Mouse (Mus musculus): ENCODE measurements at regions not wholly inside any gene's neighbourhood (a gene's known extent, or its start where the extent isn't known, plus 50 kb on each side); places are given as distances from the start of the nearest gene placed in this dataset.

DNA sequence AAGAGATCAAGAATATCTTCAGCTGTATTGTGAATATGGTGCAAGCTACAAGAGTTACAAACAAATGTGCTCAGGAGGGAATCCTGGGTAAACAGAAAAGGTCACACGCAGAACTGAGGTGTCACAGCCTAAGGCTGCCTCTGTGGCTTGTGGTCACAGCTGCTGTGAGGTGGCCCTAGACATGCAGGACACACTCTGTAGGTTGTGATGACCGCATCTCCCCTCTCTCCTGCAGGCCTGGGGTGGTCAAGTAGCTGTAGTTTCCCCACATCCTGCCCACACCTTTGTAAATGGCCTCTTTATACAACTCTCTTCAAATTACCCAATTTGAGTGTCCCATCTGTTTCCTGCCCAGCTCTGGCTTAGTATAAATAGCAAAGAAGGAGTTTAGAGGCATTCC lies 75.6 kb upstream of the Ppm1b start:
- no peak for TF ChIP-seq CTCF (IDR thresholded peaks at IDR 0.05; ENCODE audit: low read depth)
- no peak for TF ChIP-seq EP300 (IDR thresholded peaks at IDR 0.05; ENCODE audit: low read depth)
